Comparison of ENCODE assay signal across 13 mouse cellular contexts in the genomic region with DNA sequence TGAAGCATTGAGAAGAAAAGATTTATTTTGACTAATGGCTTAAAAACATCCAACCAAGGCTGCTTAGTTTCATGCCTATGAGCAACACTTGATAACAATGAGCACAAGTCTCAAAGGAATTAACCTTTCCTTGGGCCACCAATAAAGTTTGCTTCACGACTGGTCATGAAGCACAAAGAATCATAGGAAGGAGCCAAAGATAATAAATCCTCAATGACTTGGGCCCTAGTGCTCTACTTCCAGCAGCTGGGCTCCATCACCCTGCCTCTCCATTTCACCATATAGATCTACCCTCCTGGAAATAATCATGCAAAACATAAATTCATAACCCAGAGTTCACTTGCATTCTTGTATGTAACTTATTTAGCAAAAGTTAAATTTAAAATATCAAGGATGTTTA.
"Had no signal": no experiment of that assay in that cellular context is flagged by ENCODE, and none has a peak within 500 bp of the region (broad histone marks: within the 10 kb centered on the region; RNA-seq: fewer than 3 reads in every experiment).

No protein-coding gene starts in this region.

- H3K4me2 ChIP-seq: limb, embryonic 15.5 days; liver, embryonic 12.5 days; midbrain, embryonic 12.5 days; neural tube, embryonic 13.5 days had no signal

- H3K4me1 ChIP-seq: liver, embryonic 12.5 days had no signal

- ATAC-seq: intestine, embryonic 16.5 days; liver, embryonic 12.5 days; midbrain, embryonic 16.5 days had no signal

- H3K36me3 ChIP-seq: limb, embryonic 15.5 days; liver, embryonic 12.5 days; midbrain, embryonic 12.5 days; neural tube, embryonic 13.5 days had no signal

- H3K9me3 ChIP-seq: limb, embryonic 15.5 days; liver, embryonic 12.5 days; midbrain, embryonic 12.5 days; neural tube, embryonic 13.5 days had no signal

- H3K4me3 ChIP-seq: limb, embryonic 15.5 days; liver, embryonic 12.5 days; midbrain, embryonic 12.5 days; neural tube, embryonic 13.5 days had no signal

- H3K27ac ChIP-seq: limb, embryonic 15.5 days; liver, embryonic 12.5 days; midbrain, embryonic 12.5 days; neural tube, embryonic 13.5 days had no signal

- DNase-seq: layer of hippocampus, adult 9-11 months; layer of hippocampus, postnatal 36 days; retina, postnatal 1 day; right cerebral cortex, postnatal 4 days; spleen, adult 18-20 months; thymus, adult 18-20 months; thymus, postnatal 14 days had no signal

- H3K9ac ChIP-seq: limb, embryonic 15.5 days; liver, embryonic 12.5 days; midbrain, embryonic 12.5 days; neural tube, embryonic 13.5 days had no signal

- H3K27me3 ChIP-seq: limb, embryonic 15.5 days; liver, embryonic 12.5 days; midbrain, embryonic 12.5 days; neural tube, embryonic 13.5 days had no signal
